Mouse (Mus musculus): ENCODE data around the gene Pebp1.

GRCm38 (mm10) chr5:117314587-117315428, 27.4 kb upstream of the Pebp1 start:
- TF ChIP-seq POLR2A (IDR thresholded peaks at IDR 0.05; ENCODE audit: extremely low read depth, insufficient read depth, low read length) = no peak
- TF ChIP-seq CTCF (IDR thresholded peaks at IDR 0.05; ENCODE audit: low read depth, low read length) = no peak

Measured in liver, adult 2 months (tissue).